Mouse (Mus musculus) spleen, adult 2 months (tissue): ENCODE measurements at regions not wholly inside any gene's neighbourhood (a gene's known extent, or its start where the extent isn't known, plus 50 kb on each side); places are given as distances from the start of the nearest gene placed in this dataset.

Experiments used
- CTCF ChIP-seq: fragments of 200-500 bp; IDR thresholded peaks from 2 replicates; pipeline ENCODE4 v1.5.1; 2011; ENCODE audit warnings: mild to moderate bottlenecking, inconsistent platforms; ENCODE audit not compliant: insufficient read depth, insufficient read length, insufficient replicate concordance; ENCODE audit errors: extremely low read depth
- POLR2A ChIP-seq: fragments of 200-500 bp; IDR thresholded peaks from 2 replicates; pipeline ENCODE4 v1.6.1; 2011; ENCODE audit warnings: low read depth, low read length, inconsistent platforms

DNA sequence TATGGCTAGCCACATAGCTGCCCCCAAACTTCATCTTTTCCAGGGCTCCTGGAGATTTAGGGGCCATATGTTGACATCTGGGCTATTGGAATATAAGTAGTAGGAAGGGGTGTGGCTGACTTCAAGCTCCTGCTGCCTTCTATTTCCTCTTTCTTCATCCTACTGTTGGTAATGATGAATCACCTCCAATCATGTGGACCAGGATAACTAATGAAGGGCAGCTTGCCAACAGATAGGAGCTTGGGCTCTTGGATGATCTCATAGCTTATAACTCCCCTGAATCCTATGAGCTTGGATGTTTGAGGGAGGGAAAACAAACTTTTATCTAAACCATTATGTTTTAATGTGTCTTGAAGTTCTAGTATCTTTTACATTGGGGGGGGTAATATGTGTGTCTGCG, 92.2 kb upstream of the Tsc22d2 start:
- TF ChIP-seq CTCF, result no peak
- TF ChIP-seq POLR2A, result no peak
